ENCODE assay signal across 5 mouse cellular contexts in genomic region chr16:16539396-16539795, GRCm38 (mm10).
DNase-seq lines count a peak whose midpoint lies in the region.

No protein-coding gene starts in this region.

- peak; percentile 42 for DNase-seq in cerebellum, adult 11 months
- peak; percentile 62 for DNase-seq in cerebellum, adult 18-20 months
- peak; percentile 57 for DNase-seq in cerebellum, adult 8-10 months
- DNase-seq in cerebellum, adult 9-11 months, result peak; percentile 72
- DNase-seq in cerebellum, postnatal 36 days, result peak; percentile 56 to 62

Comparison
In these comparisons a context has a peak if more than half of its experiments do, and no peak if none do; other contexts are left out.
1. Peak in every context shown above with its lines: DNase-seq.